11 mouse cellular contexts compared by ENCODE assay signal in genomic region chr10:17237918-17238850, GRCm38 (mm10).
DNase-seq lines count a peak whose midpoint lies in the region; ATAC-seq and TF ChIP-seq lines count a peak whose summit lies in the region.
"Had no signal": no experiment of that assay in that cellular context is flagged by ENCODE, and none has a peak within 500 bp of the region (broad histone marks: within the 10 kb centered on the region; RNA-seq: fewer than 3 reads in every experiment).

No protein-coding gene starts in this region.

- 0 out of 2 replicates have a peak, but pooled peaks cover 3% of the 10 kb centered on the region for H3K9me3 ChIP-seq in ES-Bruce4 (replicated peaks; ENCODE audit: control insufficient read depth, insufficient read depth, low read length, poor library complexity, severe bottlenecking)
- H3K9me3 ChIP-seq in forebrain, embryonic 13.5 days (replicated peaks) = no peaks in the 10 kb centered on the region
- no peaks in the 10 kb centered on the region; the same call in 1 of the 2 replicates for H3K9me3 ChIP-seq in midbrain, embryonic 11.5 days (ENCODE audit: control insufficient read depth, low read length)
- H3K9me3 ChIP-seq: liver, embryonic 13.5 days had no signal

- no peaks in the 10 kb centered on the region for H3K36me3 ChIP-seq in ES-Bruce4 (ENCODE audit: control insufficient read depth, insufficient read depth, low read length, poor library complexity, severe bottlenecking)
- H3K36me3 ChIP-seq in forebrain, embryonic 13.5 days (ENCODE audit: poor library complexity, severe bottlenecking) = no peaks in the 10 kb centered on the region
- no peaks in the 10 kb centered on the region for H3K36me3 ChIP-seq in midbrain, embryonic 11.5 days (ENCODE audit: control insufficient read depth, insufficient read depth, low read length)
- H3K36me3 ChIP-seq: liver, embryonic 13.5 days had no signal

- TF ChIP-seq EP300 in ES-Bruce4 (IDR thresholded peaks at IDR 0.05; ENCODE audit: insufficient read depth, low read depth, low read length) = 0 out of 2 replicates have a peak, but pooled peaks have one; percentile 18

- peak overlapping the region; percentile 3; the same call in 1 of the 2 replicates for H3K27ac ChIP-seq in ES-Bruce4 (ENCODE audit: insufficient read depth, low read length)
- peak overlapping the region; percentile 23; the same call in 1 of the 2 replicates for H3K27ac ChIP-seq in forebrain, embryonic 13.5 days
- H3K27ac ChIP-seq in midbrain, embryonic 11.5 days (ENCODE audit: low read depth, low read length) = peak overlapping the region; percentile 62
- H3K27ac ChIP-seq: liver, embryonic 13.5 days had no signal

- no peaks in the 10 kb centered on the region for H3K4me1 ChIP-seq in ES-Bruce4 (ENCODE audit: control insufficient read depth, insufficient read depth, low read length)
- H3K4me1 ChIP-seq in forebrain, embryonic 13.5 days = peaks cover 35% of the 10 kb centered on the region
- H3K4me1 ChIP-seq in midbrain, embryonic 11.5 days (ENCODE audit: control insufficient read depth, insufficient read depth, low read length) = peaks cover 26% of the 10 kb centered on the region
- H3K4me1 ChIP-seq: liver, embryonic 13.5 days had no signal

- H3K27me3 ChIP-seq in ES-Bruce4 (ENCODE audit: control insufficient read depth, insufficient read depth, low read length, poor library complexity, severe bottlenecking) = no peaks in the 10 kb centered on the region
- 0 out of 2 replicates have a peak, but pooled peaks cover 3% of the 10 kb centered on the region for H3K27me3 ChIP-seq in forebrain, embryonic 13.5 days
- H3K27me3 ChIP-seq in midbrain, embryonic 11.5 days (ENCODE audit: control insufficient read depth, insufficient read depth, low read length) = no peaks in the 10 kb centered on the region
- H3K27me3 ChIP-seq: liver, embryonic 13.5 days had no signal

- no peak overlapping the region for H3K9ac ChIP-seq in ES-Bruce4 (ENCODE audit: low read depth, poor library complexity, severe bottlenecking)
- H3K9ac ChIP-seq in forebrain, embryonic 13.5 days = no peak overlapping the region
- H3K9ac ChIP-seq in midbrain, embryonic 11.5 days (ENCODE audit: low read length) = no peak overlapping the region
- H3K9ac ChIP-seq: liver, embryonic 13.5 days had no signal

- no peak for TF ChIP-seq POLR2A in ES-Bruce4 (IDR thresholded peaks at IDR 0.05; ENCODE audit: insufficient read depth, low read length)

- WGBS in forebrain, embryonic 13.5 days = 59% methylated on average over 12 of the region's 12 CpGs
- 55% methylated on average over 12 of the region's 12 CpGs for WGBS in midbrain, embryonic 11.5 days

- no peak overlapping the region for H3K4me3 ChIP-seq in ES-Bruce4 (ENCODE audit: low read depth, low read length)
- H3K4me3 ChIP-seq in forebrain, embryonic 13.5 days = no peak overlapping the region
- no peak overlapping the region for H3K4me3 ChIP-seq in midbrain, embryonic 11.5 days (ENCODE audit: low read depth, low read length)
- H3K4me3 ChIP-seq: liver, embryonic 13.5 days had no signal

- TF ChIP-seq CTCF in ES-Bruce4 (IDR thresholded peaks at IDR 0.05; ENCODE audit: low read depth, low read length) = no peak

- DNase-seq in cerebellum, postnatal 14 days = peak; percentile 43 to 47
- DNase-seq in cerebellum, adult 11-12 months = no peak
- DNase-seq in midbrain, embryonic 11.5 days (ENCODE audit: low spot score, missing footprints) = peak; percentile 92
- DNase-seq in ovary, postnatal 36 days (ENCODE audit: low spot score) = no peak
- DNase-seq in B cell, adult 2 months = no peak
- DNase-seq: gastrocnemius, postnatal 14 days; kidney, adult 2 months; liver, embryonic 13.5 days had no signal

- H3K4me2 ChIP-seq in forebrain, embryonic 13.5 days = no peak overlapping the region
- H3K4me2 ChIP-seq in midbrain, embryonic 11.5 days = no peak overlapping the region
- H3K4me2 ChIP-seq: liver, embryonic 13.5 days had no signal

- ATAC-seq in forebrain, embryonic 13.5 days = peak; percentile 87
- ATAC-seq in midbrain, embryonic 11.5 days (ENCODE audit: low FRiP score) = peak; percentile 94
- no peak for ATAC-seq in frontal cortex, adult (ENCODE audit: low TSS enrichment)

Comparison
In these comparisons a context has a peak if more than half of its experiments do, and no peak if none do; other contexts are left out.
1. DNase-seq: peak in cerebellum, postnatal 14 days (2 of 2) and midbrain, embryonic 11.5 days (single experiment); none in cerebellum, adult 11-12 months (single experiment), ovary, postnatal 36 days (single experiment) and B cell, adult 2 months (0 of 2).
2. H3K27ac ChIP-seq: peak in every context shown above with its lines; median percentile 62 in midbrain, embryonic 11.5 days; 23 in forebrain, embryonic 13.5 days; 3 in ES-Bruce4.